ENCODE assay signal across 28 mouse cellular contexts in the genomic region with DNA sequence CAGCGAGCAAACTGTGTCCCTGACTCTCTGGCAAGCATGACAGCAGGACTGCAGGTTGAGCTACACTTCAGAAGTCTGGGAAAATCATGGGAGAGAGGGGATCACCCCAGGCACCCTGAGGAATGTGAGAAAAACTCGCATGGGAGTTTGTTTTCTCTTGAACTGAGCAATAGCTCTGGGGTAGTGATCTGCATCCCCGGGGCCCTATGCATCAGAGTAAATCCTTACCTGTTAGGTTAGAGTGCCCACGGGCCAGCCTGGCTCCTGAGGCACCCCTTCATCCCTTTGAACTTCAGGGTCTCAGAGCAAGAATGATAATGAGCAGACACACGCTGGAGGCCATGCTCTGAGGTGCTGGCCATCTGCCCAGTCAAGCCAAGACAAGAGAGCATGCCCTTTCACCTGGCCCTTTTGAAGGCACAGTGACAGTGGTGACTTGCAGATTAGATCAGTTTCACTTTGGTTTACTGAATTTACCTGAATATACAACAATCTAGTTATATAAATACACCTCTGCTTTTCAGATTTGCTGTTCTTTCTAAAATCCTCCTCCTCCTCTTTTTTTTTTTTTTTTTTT.
A peak's percentile ranks its signal among the peaks of the same experiment; 100 is the strongest.
DNase-seq lines count a peak whose midpoint lies in the region; ATAC-seq and TF ChIP-seq lines count a peak whose summit lies in the region.
"Had no signal": no experiment of that assay in that cellular context is flagged by ENCODE, and none has a peak within 500 bp of the region (broad histone marks: within the 10 kb centered on the region; RNA-seq: fewer than 3 reads in every experiment).

No protein-coding gene starts in this region.

- no peak for ATAC-seq in intestine, embryonic 14.5 days (replicated peaks; ENCODE audit: low FRiP score, low TSS enrichment, low read depth)
- ATAC-seq in intestine, postnatal 0 days, result no peak
- ATAC-seq in stomach, embryonic 14.5 days (ENCODE audit: insufficient number of reproducible peaks, insufficient read depth, low FRiP score, low read depth), result no peak
- ATAC-seq in stomach, postnatal 0 days (ENCODE audit: low FRiP score, low TSS enrichment), result no peak
- ATAC-seq: forebrain, embryonic 16.5 days; hindbrain, postnatal 0 days; liver, embryonic 12.5 days had no signal

- no peak overlapping the region for H3K9ac ChIP-seq in intestine, embryonic 14.5 days (ENCODE audit: low read length)
- H3K9ac ChIP-seq in intestine, postnatal 0 days (ENCODE audit: low read depth, low read length), result no peak overlapping the region
- H3K9ac ChIP-seq in stomach, embryonic 14.5 days (replicated peaks; ENCODE audit: low read depth, low read length), result no peak overlapping the region
- H3K9ac ChIP-seq in stomach, postnatal 0 days (ENCODE audit: low read length), result no peak overlapping the region
- H3K9ac ChIP-seq: heart, embryonic 13.5 days; liver, embryonic 12.5 days; midbrain, embryonic 12.5 days; neural tube, embryonic 15.5 days had no signal

- H3K27ac ChIP-seq in intestine, embryonic 14.5 days (ENCODE audit: low read depth), result 0 out of 2 replicates have a peak overlapping the region, but pooled peaks have one; percentile 17
- H3K27ac ChIP-seq in intestine, postnatal 0 days (ENCODE audit: low read depth, low read length), result no peak overlapping the region
- 0 out of 2 replicates have a peak overlapping the region, but pooled peaks have one; percentile 16 for H3K27ac ChIP-seq in stomach, embryonic 14.5 days (ENCODE audit: low read length)
- no peak overlapping the region for H3K27ac ChIP-seq in stomach, postnatal 0 days (replicated peaks)
- H3K27ac ChIP-seq in embryonic facial prominence, embryonic 10.5 days (replicated peaks), result no peak overlapping the region
- H3K27ac ChIP-seq: forebrain, embryonic 10.5 days; heart, embryonic 13.5 days; hindbrain, postnatal 0 days; left cerebral cortex, adult 2 months; liver, embryonic 12.5 days; midbrain, embryonic 12.5 days; neural tube, embryonic 15.5 days had no signal

- no peak overlapping the region for H3K4me3 ChIP-seq in intestine, embryonic 14.5 days (ENCODE audit: low read depth, low read length)
- H3K4me3 ChIP-seq in intestine, postnatal 0 days (ENCODE audit: low read depth, low read length), result no peak overlapping the region
- H3K4me3 ChIP-seq in stomach, embryonic 14.5 days (ENCODE audit: low read depth, low read length), result no peak overlapping the region
- H3K4me3 ChIP-seq in stomach, postnatal 0 days (ENCODE audit: low read depth, low read length), result no peak overlapping the region
- H3K4me3 ChIP-seq in embryonic facial prominence, embryonic 10.5 days, result no peak overlapping the region
- H3K4me3 ChIP-seq: forebrain, embryonic 10.5 days; heart, embryonic 13.5 days; left cerebral cortex, adult 2 months; liver, embryonic 12.5 days; midbrain, embryonic 12.5 days; neural tube, embryonic 15.5 days had no signal

- H3K4me1 ChIP-seq in intestine, embryonic 14.5 days (replicated peaks; ENCODE audit: control insufficient read depth, insufficient read depth, low read length), result peaks cover 5% of the 10 kb centered on the region; the same call in 1 of the 2 replicates
- no peaks in the 10 kb centered on the region for H3K4me1 ChIP-seq in intestine, postnatal 0 days (replicated peaks; ENCODE audit: control insufficient read depth, insufficient read depth, low read length)
- no peaks in the 10 kb centered on the region; the same call in 1 of the 2 replicates for H3K4me1 ChIP-seq in stomach, embryonic 14.5 days (ENCODE audit: control insufficient read depth, insufficient read depth, low read length)
- H3K4me1 ChIP-seq in stomach, postnatal 0 days (replicated peaks; ENCODE audit: control insufficient read depth, insufficient read depth), result no peaks in the 10 kb centered on the region
- peaks cover 7% of the 10 kb centered on the region for H3K4me1 ChIP-seq in embryonic facial prominence, embryonic 10.5 days
- H3K4me1 ChIP-seq: liver, embryonic 12.5 days; neural tube, embryonic 15.5 days had no signal

- TF ChIP-seq EP300 in stomach, postnatal 0 days (optimal IDR thresholded peaks at IDR 0.05), result no peak

- no peaks in the 10 kb centered on the region for H3K36me3 ChIP-seq in intestine, embryonic 14.5 days (ENCODE audit: control insufficient read depth, insufficient read depth, low read length)
- no peaks in the 10 kb centered on the region for H3K36me3 ChIP-seq in intestine, postnatal 0 days (ENCODE audit: control insufficient read depth, insufficient read depth)
- H3K36me3 ChIP-seq in stomach, embryonic 14.5 days (ENCODE audit: control insufficient read depth, insufficient read depth, low read length), result no peaks in the 10 kb centered on the region
- no peaks in the 10 kb centered on the region for H3K36me3 ChIP-seq in stomach, postnatal 0 days (ENCODE audit: control insufficient read depth, insufficient read depth, low read length)
- no peaks in the 10 kb centered on the region for H3K36me3 ChIP-seq in embryonic facial prominence, embryonic 10.5 days (replicated peaks)
- H3K36me3 ChIP-seq: forebrain, embryonic 10.5 days; G1E; heart, embryonic 13.5 days; liver, embryonic 12.5 days; midbrain, embryonic 12.5 days; neural tube, embryonic 15.5 days had no signal

- H3K27me3 ChIP-seq in intestine, embryonic 14.5 days (replicated peaks; ENCODE audit: control insufficient read depth, insufficient read depth, low read length), result no peaks in the 10 kb centered on the region
- no peaks in the 10 kb centered on the region for H3K27me3 ChIP-seq in intestine, postnatal 0 days (replicated peaks; ENCODE audit: control insufficient read depth, insufficient read depth, low read length)
- no peaks in the 10 kb centered on the region for H3K27me3 ChIP-seq in stomach, embryonic 14.5 days (ENCODE audit: control insufficient read depth, insufficient read depth, low read length)
- no peaks in the 10 kb centered on the region for H3K27me3 ChIP-seq in stomach, postnatal 0 days (ENCODE audit: control insufficient read depth, insufficient read depth, low read length)
- no peaks in the 10 kb centered on the region for H3K27me3 ChIP-seq in embryonic facial prominence, embryonic 10.5 days (replicated peaks; ENCODE audit: low read depth, poor library complexity, severe bottlenecking)
- H3K27me3 ChIP-seq: CH12.LX; heart, embryonic 13.5 days; liver, embryonic 12.5 days; midbrain, embryonic 12.5 days; neural tube, embryonic 15.5 days had no signal

- DNase-seq in intestine, embryonic 14.5 days (ENCODE audit: low spot score), result no peak
- DNase-seq in stomach, postnatal 0 days (ENCODE audit: low spot score), result no peak
- peak; percentile 31 for DNase-seq in kidney, postnatal 10 days
- no peak for DNase-seq in embryonic facial prominence, embryonic 10.5 days (ENCODE audit: low spot score)
- DNase-seq in heart, adult 11 months, result no peak
- DNase-seq: adrenal gland, adult 8-10 months; B cell, adult 2 months; cerebellum, adult 9-10 months; gastrocnemius, postnatal 10 days; heart, postnatal 14 days; left cerebral cortex, postnatal 4 days; lung, adult 18-20 months; lung, postnatal 10 days; right cerebral cortex, adult 18-20 months; right cerebral cortex, postnatal 4 days; thymus, postnatal 14 days had no signal

- no peak for TF ChIP-seq CTCF in intestine, postnatal 0 days (IDR thresholded peaks at IDR 0.05; ENCODE audit: low read depth)
- no peak for TF ChIP-seq CTCF in stomach, postnatal 0 days (IDR thresholded peaks at IDR 0.05; ENCODE audit: low read depth)

- 17% methylated on average over 5 of the region's 5 CpGs for WGBS in intestine, embryonic 14.5 days
- 34% methylated on average over 5 of the region's 5 CpGs for WGBS in intestine, postnatal 0 days
- 14% methylated on average over 5 of the region's 5 CpGs for WGBS in stomach, embryonic 14.5 days
- 25% methylated on average over 5 of the region's 5 CpGs for WGBS in stomach, postnatal 0 days
- 47% methylated on average over 5 of the region's 5 CpGs for WGBS in embryonic facial prominence, embryonic 10.5 days

- H3K9me3 ChIP-seq in intestine, embryonic 14.5 days (ENCODE audit: control insufficient read depth, low read length), result no peaks in the 10 kb centered on the region
- no peaks in the 10 kb centered on the region for H3K9me3 ChIP-seq in intestine, postnatal 0 days (ENCODE audit: control insufficient read depth)
- no peaks in the 10 kb centered on the region for H3K9me3 ChIP-seq in stomach, embryonic 14.5 days (ENCODE audit: control insufficient read depth, low read depth, low read length)
- H3K9me3 ChIP-seq in stomach, postnatal 0 days (ENCODE audit: control insufficient read depth, low read length), result no peaks in the 10 kb centered on the region
- 0 out of 2 replicates have a peak, but pooled peaks cover 2% of the 10 kb centered on the region for H3K9me3 ChIP-seq in embryonic facial prominence, embryonic 10.5 days
- H3K9me3 ChIP-seq: forebrain, embryonic 10.5 days; G1E; heart, embryonic 13.5 days; liver, embryonic 12.5 days; midbrain, embryonic 12.5 days; neural tube, embryonic 15.5 days had no signal

- H3K4me2 ChIP-seq in intestine, embryonic 14.5 days (ENCODE audit: low read length), result no peak overlapping the region
- no peak overlapping the region for H3K4me2 ChIP-seq in intestine, postnatal 0 days (replicated peaks; ENCODE audit: low read depth)
- H3K4me2 ChIP-seq in stomach, embryonic 14.5 days (replicated peaks; ENCODE audit: low read depth, low read length), result no peak overlapping the region
- no peak overlapping the region for H3K4me2 ChIP-seq in stomach, postnatal 0 days (replicated peaks; ENCODE audit: low read depth)
- H3K4me2 ChIP-seq: heart, embryonic 13.5 days; liver, embryonic 12.5 days; midbrain, embryonic 12.5 days; neural tube, embryonic 15.5 days had no signal

Comparison
In these comparisons a context has a peak if more than half of its experiments do, and no peak if none do; other contexts are left out.
1. H3K27ac ChIP-seq: peak in intestine, embryonic 14.5 days (single experiment) and stomach, embryonic 14.5 days (single experiment); none in intestine, postnatal 0 days (single experiment), stomach, postnatal 0 days (single experiment) and embryonic facial prominence, embryonic 10.5 days (single experiment).